Mouse (Mus musculus) heart, postnatal 0 days (tissue): ENCODE data around the gene Hist1h4h.
"Not testable (repeated sequence)": the region's sequence is repeated elsewhere in the genome, so short reads cannot be mapped to it uniquely, and the experiment has no call there.

Experiments used
- CTCF ChIP-seq: IDR thresholded peaks from 2 replicates; pipeline ENCODE4 v1.5.1; 2016; ENCODE audit warnings: antibody characterized with exemption, control low read depth, low read depth
- EP300 ChIP-seq: IDR thresholded peaks from 2 replicates; pipeline ENCODE4 v1.6.1; 2016; ENCODE audit warnings: antibody characterized with exemption, low read depth

- not testable (repeated sequence) for TF ChIP-seq CTCF, EP300
Measured at GRCm38 (mm10) chr13:23561883-23562659, 31.2 kb downstream of the Hist1h4h start, which contains the start of gene Hist1h3e.
